ENCODE assay signal across 7 mouse cellular contexts in genomic region chr11:51606447-51607095, GRCm38 (mm10). TPM values are rescaled to one million over a fixed set of nuclear protein-coding genes. Genes with fewer than 3 reads are reported as not detected.
DNase-seq lines count a peak whose midpoint lies in the region; ATAC-seq lines count a peak whose summit lies in the region.

Gene Hnrnpab (minus strand): TSS chr11:51606847.

- peak within 1 kb of the TSS; percentile 100 for H3K4me3 ChIP-seq in embryonic facial prominence, embryonic 11.5 days (ENCODE audit: low read depth, low read length)
- H3K4me3 ChIP-seq in limb, embryonic 11.5 days (ENCODE audit: low read depth, low read length), result peak within 1 kb of the TSS; percentile 99
- peak within 1 kb of the TSS; percentile 96 for H3K4me3 ChIP-seq in midbrain, embryonic 14.5 days (replicated peaks; ENCODE audit: low read depth, low read length)

- no peaks in the 10 kb centered on the region for H3K4me1 ChIP-seq in embryonic facial prominence, embryonic 11.5 days (ENCODE audit: control insufficient read depth, insufficient read depth, low read length)
- H3K4me1 ChIP-seq in limb, embryonic 11.5 days (ENCODE audit: control insufficient read depth, insufficient read depth, low read length), result peaks cover 19% of the 10 kb centered on the region
- H3K4me1 ChIP-seq in midbrain, embryonic 14.5 days (ENCODE audit: control insufficient read depth, insufficient read depth, low read length), result peaks cover 20% of the 10 kb centered on the region

- under 1% methylated on average over 51 of the region's 91 CpGs for WGBS in embryonic facial prominence, embryonic 11.5 days
- WGBS in limb, embryonic 11.5 days, result under 1% methylated on average over 91 of the region's 91 CpGs
- under 1% methylated on average over 91 of the region's 91 CpGs for WGBS in midbrain, embryonic 14.5 days

- no peaks in the 10 kb centered on the region for H3K9me3 ChIP-seq in embryonic facial prominence, embryonic 11.5 days (replicated peaks; ENCODE audit: control insufficient read depth, low read length)
- no peaks in the 10 kb centered on the region for H3K9me3 ChIP-seq in limb, embryonic 11.5 days (ENCODE audit: control insufficient read depth, low read length)
- H3K9me3 ChIP-seq in midbrain, embryonic 14.5 days (ENCODE audit: control insufficient read depth, low read length), result no peaks in the 10 kb centered on the region

- H3K36me3 ChIP-seq in embryonic facial prominence, embryonic 11.5 days (replicated peaks; ENCODE audit: control insufficient read depth, insufficient read depth, low read depth, low read length), result peaks cover 27% of the 10 kb centered on the region
- peaks cover 30% of the 10 kb centered on the region for H3K36me3 ChIP-seq in limb, embryonic 11.5 days (ENCODE audit: control insufficient read depth, insufficient read depth, low read length)
- peaks cover 34% of the 10 kb centered on the region for H3K36me3 ChIP-seq in midbrain, embryonic 14.5 days (ENCODE audit: control insufficient read depth, insufficient read depth, low read length)

- peak; percentile 88 for ATAC-seq in embryonic facial prominence, embryonic 11.5 days (replicated peaks; ENCODE audit: insufficient number of reproducible peaks, low FRiP score, low TSS enrichment, low read depth)
- peak; percentile 91 for ATAC-seq in limb, embryonic 11.5 days (ENCODE audit: insufficient number of reproducible peaks, low FRiP score, low TSS enrichment, low read depth)
- ATAC-seq in midbrain, embryonic 14.5 days (ENCODE audit: low FRiP score, low TSS enrichment), result peak; percentile 94

- no peaks in the 10 kb centered on the region for H3K27me3 ChIP-seq in embryonic facial prominence, embryonic 11.5 days (ENCODE audit: control insufficient read depth, insufficient read depth, low read length)
- no peaks in the 10 kb centered on the region for H3K27me3 ChIP-seq in limb, embryonic 11.5 days (ENCODE audit: control insufficient read depth, insufficient read depth, low read length)
- H3K27me3 ChIP-seq in midbrain, embryonic 14.5 days (ENCODE audit: control insufficient read depth, insufficient read depth, low read length), result no peaks in the 10 kb centered on the region

- peak; percentile 98 for DNase-seq in adrenal gland, postnatal 14 days
- DNase-seq in embryonic facial prominence, embryonic 11.5 days (ENCODE audit: low spot score), result peak; percentile 99
- DNase-seq in heart, adult 11 months, result peak; percentile 100
- peak; percentile 98 for DNase-seq in kidney, adult 18-20 months
- peak; percentile 99 for DNase-seq in limb, embryonic 11.5 days (ENCODE audit: low spot score)
- DNase-seq in midbrain, embryonic 14.5 days, result peak; percentile 99
- peak; percentile 92 to 93 for DNase-seq in spleen, adult 18-20 months

- peak within 1 kb of the TSS; percentile 100 for H3K9ac ChIP-seq in embryonic facial prominence, embryonic 11.5 days (replicated peaks; ENCODE audit: low read length)
- H3K9ac ChIP-seq in limb, embryonic 11.5 days (ENCODE audit: low read length), result peak within 1 kb of the TSS; percentile 100
- peak within 1 kb of the TSS; percentile 99 for H3K9ac ChIP-seq in midbrain, embryonic 14.5 days (replicated peaks; ENCODE audit: low read length)

- H3K4me2 ChIP-seq in embryonic facial prominence, embryonic 11.5 days (ENCODE audit: low read depth, low read length), result peak within 1 kb of the TSS; percentile 82
- H3K4me2 ChIP-seq in limb, embryonic 11.5 days (ENCODE audit: low read depth, severe bottlenecking), result peak within 1 kb of the TSS; percentile 89
- H3K4me2 ChIP-seq in midbrain, embryonic 14.5 days (ENCODE audit: low read length), result peak within 1 kb of the TSS; percentile 94

- peak within 1 kb of the TSS; percentile 95 for H3K27ac ChIP-seq in embryonic facial prominence, embryonic 11.5 days (replicated peaks; ENCODE audit: low read depth, low read length)
- peak within 1 kb of the TSS; percentile 92 for H3K27ac ChIP-seq in limb, embryonic 11.5 days (replicated peaks; ENCODE audit: low read depth, low read length)
- H3K27ac ChIP-seq in midbrain, embryonic 14.5 days (replicated peaks; ENCODE audit: low read depth, low read length), result peak within 1 kb of the TSS; percentile 94

RNA-seq across cellular contexts. Expression of gene Hnrnpab, which starts in this region (rescaled TPM):
- 354 and 356 TPM in 2 replicates for total RNA-seq in adrenal gland, postnatal 14 days (2021)
- 797 and 870 TPM in 2 replicates for polyA plus RNA-seq in embryonic facial prominence, embryonic 11.5 days (2014; fragmentation: Nextera tagmentation; extraction: Ambion mirVana)
- polyA plus RNA-seq in limb, embryonic 11.5 days (2014; fragmentation: Nextera tagmentation; extraction: Ambion mirVana), result 796 and 869 TPM in 2 replicates
- polyA plus RNA-seq in midbrain, embryonic 14.5 days (2014; fragmentation: Nextera tagmentation; extraction: Ambion mirVana), result 489 and 530 TPM in 2 replicates

Comparison
In these comparisons a context has a peak if more than half of its experiments do, and no peak if none do; other contexts are left out.
1. Peak in every context shown above with its lines: DNase-seq, ATAC-seq, H3K4me3 ChIP-seq and H3K27ac ChIP-seq.